Mouse (Mus musculus) intestine, embryonic 15.5 days (tissue): ENCODE results near the gene Fsd1l. TPM values are rescaled to one million over a fixed set of nuclear protein-coding genes. Genes with fewer than 3 reads are reported as not detected.
A peak's percentile ranks its signal among the peaks of the same experiment; 100 is the strongest.

Experiments used
- ATAC-seq: fragments of 200-750 bp; cut with Nextera tagmentation; 2 replicates; pipeline ENCODE4 v1.8.0; 2017; ENCODE audit warnings: moderate TSS enrichment, moderate library complexity
- H3K27ac ChIP-seq: fragments of 300-500 bp; sonication (generic); 2 replicates; pipeline ENCODE4 v1.5.1; 2015; ENCODE audit warnings: mild to moderate bottlenecking, inconsistent platforms
- H3K27me3 ChIP-seq: fragments of 300-500 bp; sonication (generic); replicated peaks from 2 replicates; pipeline ENCODE4 v1.6.1; 2015; ENCODE audit warnings: inconsistent platforms
- H3K36me3 ChIP-seq: fragments of 300-500 bp; sonication (generic); 2 replicates; pipeline ENCODE4 v1.6.1; 2015; ENCODE audit warnings: inconsistent platforms
- H3K4me1 ChIP-seq: fragments of 300-500 bp; sonication (generic); replicated peaks from 2 replicates; pipeline ENCODE4 v1.6.1; 2015; ENCODE audit warnings: inconsistent platforms
- H3K4me2 ChIP-seq: fragments of 300-500 bp; sonication (generic); replicated peaks from 2 replicates; pipeline ENCODE4 v1.6.1; 2015; ENCODE audit warnings: mild to moderate bottlenecking, inconsistent platforms
- H3K4me3 ChIP-seq: fragments of 300-500 bp; sonication (generic); replicated peaks from 2 replicates; pipeline ENCODE4 v1.5.1; 2015; ENCODE audit warnings: inconsistent platforms
- H3K9ac ChIP-seq: fragments of 300-500 bp; sonication (generic); 2 replicates; pipeline ENCODE4 v1.6.1; 2015; ENCODE audit warnings: inconsistent platforms
- H3K9me3 ChIP-seq: fragments of 300-500 bp; sonication (generic); 2 replicates; pipeline ENCODE4 v1.6.1; 2016; ENCODE audit warnings: inconsistent platforms
- WGBS: fragments of 180-500 bp; shearing (Covaris S2); methylation state at CpG from one replicate; pipeline ENCODE4 v1.1.7; 2015; 5-methylcytosine and 5-hydroxymethylcytosine counted together
- polyA plus RNA-seq: library from polyadenylated mRNA; unstranded; fragments of >200 nt; fragmentation: Nextera tagmentation; extraction: Ambion mirVana; gene quantifications from 2 replicates; pipeline ENCODE4 v1.2.1, GENCODE M21; 2015

The Fsd1l gene
- polyA plus RNA-seq: 11.9 and 15.0 TPM in 2 replicates

DNA sequence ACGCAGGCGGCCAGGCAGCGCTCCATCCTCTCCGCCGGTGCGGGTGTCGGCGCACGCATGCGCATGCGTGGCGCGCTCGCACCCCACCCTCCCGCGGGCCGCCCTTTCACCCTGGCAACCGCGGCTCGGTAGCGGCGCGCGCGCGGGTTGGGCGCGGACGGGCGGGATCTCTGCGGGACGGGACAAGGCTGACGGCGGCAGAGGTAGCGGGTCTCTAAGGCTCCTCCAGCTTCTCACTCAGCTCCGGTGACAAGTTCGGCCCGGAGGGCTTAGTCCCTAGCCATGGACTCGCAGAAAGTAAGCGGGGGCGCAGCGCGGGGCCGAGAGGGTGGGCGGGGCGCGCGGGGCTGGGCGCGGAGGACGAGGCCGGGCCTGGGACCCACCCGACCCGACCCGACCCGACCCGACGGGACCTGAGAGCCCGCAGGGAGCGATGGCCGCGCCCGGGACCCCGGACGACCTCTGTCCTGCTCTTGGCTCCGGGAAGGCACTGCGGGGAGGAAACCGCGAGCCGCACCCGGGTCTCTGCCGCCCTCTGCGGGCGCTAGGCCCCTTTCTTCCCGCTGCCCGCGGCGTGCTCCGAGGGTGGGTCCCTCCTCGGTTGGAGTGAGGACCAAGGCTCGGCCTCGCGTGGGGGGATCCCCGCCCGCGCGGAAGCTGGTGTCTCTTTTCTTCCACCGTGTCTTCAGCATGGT is at the start of gene Fsd1l:
TSS of gene Fsd1l (plus strand) at position 156 of the 695 bp plus-strand sequence.
- WGBS: under 1% methylated on average over 88 of the region's 88 CpGs
- H3K36me3 ChIP-seq: no peaks in the 10 kb centered on the region
- H3K27me3 ChIP-seq: no peaks in the 10 kb centered on the region
- peaks cover 5% of the 10 kb centered on the region; the same call in 1 of the 2 replicates for H3K4me1 ChIP-seq
- ATAC-seq: peak; percentile 90
- H3K4me2 ChIP-seq: peak within 1 kb of the TSS; percentile 79
- H3K9ac ChIP-seq: peak within 1 kb of the TSS; percentile 68
- H3K27ac ChIP-seq: peak within 1 kb of the TSS; percentile 79
- H3K4me3 ChIP-seq: peak within 1 kb of the TSS; percentile 64
- H3K9me3 ChIP-seq: no peaks in the 10 kb centered on the region

DNA sequence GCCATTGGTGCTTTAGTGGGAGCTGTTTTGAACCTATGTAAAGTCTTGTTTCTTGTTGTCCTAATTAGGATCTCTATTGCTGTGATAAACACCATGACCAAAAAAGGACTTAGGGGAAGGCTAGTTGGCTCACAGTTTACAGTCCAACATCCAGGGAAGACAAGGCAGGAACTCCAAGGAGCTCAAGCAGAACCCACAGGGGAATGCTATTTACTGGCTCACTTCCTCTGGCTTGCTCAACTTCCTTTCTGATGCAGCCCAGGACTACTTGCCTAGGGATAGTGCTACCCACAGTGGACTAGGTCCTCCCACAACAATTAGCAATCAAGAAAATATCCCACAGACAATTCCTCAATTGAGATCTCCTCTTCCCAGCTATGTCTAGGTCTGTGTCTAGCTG is 43.6 kb upstream of the Fsd1l start:
- H3K9ac ChIP-seq: no peak overlapping the region
- H3K4me2 ChIP-seq: no peak overlapping the region
- H3K4me1 ChIP-seq: 0 out of 2 replicates have a peak, but pooled peaks cover 2% of the 10 kb centered on the region
- H3K36me3 ChIP-seq: no peaks in the 10 kb centered on the region
- ATAC-seq: no peak
- no peak overlapping the region for H3K27ac ChIP-seq
- no peaks in the 10 kb centered on the region for H3K9me3 ChIP-seq
- no peaks in the 10 kb centered on the region for H3K27me3 ChIP-seq
- H3K4me3 ChIP-seq: no peak overlapping the region

DNA sequence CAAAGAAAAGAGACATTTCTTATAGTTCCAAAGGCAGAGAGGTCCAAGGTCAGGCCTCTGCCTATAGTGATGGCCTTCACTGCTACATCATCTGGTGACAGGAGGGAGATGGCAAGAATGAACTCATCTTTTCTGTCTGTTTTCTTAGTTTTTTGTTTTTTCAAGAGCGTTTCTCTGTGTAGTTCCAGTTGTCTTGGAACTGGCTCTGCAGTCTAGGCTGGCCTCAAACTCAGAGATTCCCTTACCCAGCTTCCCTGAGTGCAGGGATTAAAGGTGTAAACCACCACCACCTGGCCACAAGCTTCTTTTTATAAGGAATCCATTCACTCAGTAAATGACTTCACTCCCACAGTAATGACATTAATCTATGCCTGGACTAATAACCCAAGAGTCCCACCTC is 42.3 kb upstream of the Fsd1l start:
- H3K9ac ChIP-seq: no peak overlapping the region
- no peak overlapping the region for H3K27ac ChIP-seq
- H3K36me3 ChIP-seq: no peaks in the 10 kb centered on the region
- 0 out of 2 replicates have a peak, but pooled peaks cover 2% of the 10 kb centered on the region for H3K4me1 ChIP-seq
- WGBS: 83% methylated on average over 1 of the region's 1 CpGs
- no peak overlapping the region for H3K4me2 ChIP-seq
- no peak for ATAC-seq
- no peak overlapping the region for H3K4me3 ChIP-seq
- H3K9me3 ChIP-seq: no peaks in the 10 kb centered on the region
- H3K27me3 ChIP-seq: no peaks in the 10 kb centered on the region

DNA sequence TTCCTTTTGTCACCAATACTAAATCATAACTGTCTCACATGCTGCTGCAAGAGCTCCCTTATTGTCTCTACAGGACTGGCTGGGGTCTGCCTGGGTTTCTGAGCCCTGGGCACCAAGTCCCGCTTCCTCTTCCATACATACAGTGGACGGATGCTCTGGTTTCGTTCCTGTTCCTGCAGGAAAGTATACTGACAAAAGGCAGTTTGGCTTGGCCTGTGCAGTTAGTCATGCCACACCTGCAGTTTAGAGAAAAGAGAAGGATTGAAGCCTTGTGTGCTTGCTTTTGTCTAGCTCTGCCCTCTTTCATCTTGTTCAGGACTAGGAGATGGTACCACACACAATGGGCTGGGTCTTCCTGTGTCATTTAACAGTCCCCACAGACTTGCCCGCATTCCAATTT is 41.8 kb upstream of the Fsd1l start:
- Histone ChIP-seq H3K27ac (no peak overlapping the region), H3K4me2 (no peak overlapping the region), H3K9ac (no peak overlapping the region), H3K9me3 (no peaks in the 10 kb centered on the region), H3K4me1 (0 out of 2 replicates have a peak, but pooled peaks cover 2% of the 10 kb centered on the region), H3K27me3 (no peaks in the 10 kb centered on the region), H3K36me3 (no peaks in the 10 kb centered on the region), H3K4me3 (no peak overlapping the region)
- 82% methylated on average over 4 of the region's 4 CpGs for WGBS
- ATAC-seq: no peak

DNA sequence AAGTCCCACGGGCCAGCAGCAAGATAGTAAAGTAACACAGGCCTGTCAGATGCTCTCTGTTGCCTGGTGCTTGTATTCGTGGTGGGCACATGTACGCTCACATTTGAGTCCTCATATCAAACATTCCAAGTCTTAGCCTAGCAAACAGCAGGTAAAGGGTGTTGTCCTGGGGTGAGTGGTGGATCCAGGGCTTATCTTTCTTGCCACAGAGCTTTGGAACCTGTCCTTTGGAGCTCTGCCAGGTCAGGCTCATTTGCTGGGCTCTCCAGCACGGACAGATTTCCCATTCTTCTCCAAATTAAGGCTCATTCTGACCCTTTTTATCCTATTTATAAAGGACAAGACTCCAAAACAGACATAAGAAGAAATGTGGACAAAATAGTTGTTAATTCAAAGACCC is 41.1 kb upstream of the Fsd1l start:
- H3K36me3 ChIP-seq: no peaks in the 10 kb centered on the region
- no peak overlapping the region for H3K4me3 ChIP-seq
- H3K4me2 ChIP-seq: no peak overlapping the region
- no peak overlapping the region for H3K9ac ChIP-seq
- peak; percentile 43 for ATAC-seq
- no peaks in the 10 kb centered on the region for H3K9me3 ChIP-seq
- H3K27me3 ChIP-seq: no peaks in the 10 kb centered on the region
- WGBS: 48% methylated on average over 4 of the region's 4 CpGs
- H3K4me1 ChIP-seq: 0 out of 2 replicates have a peak, but pooled peaks cover 2% of the 10 kb centered on the region
- 0 out of 2 replicates have a peak overlapping the region, but pooled peaks have one; percentile 11 for H3K27ac ChIP-seq

DNA sequence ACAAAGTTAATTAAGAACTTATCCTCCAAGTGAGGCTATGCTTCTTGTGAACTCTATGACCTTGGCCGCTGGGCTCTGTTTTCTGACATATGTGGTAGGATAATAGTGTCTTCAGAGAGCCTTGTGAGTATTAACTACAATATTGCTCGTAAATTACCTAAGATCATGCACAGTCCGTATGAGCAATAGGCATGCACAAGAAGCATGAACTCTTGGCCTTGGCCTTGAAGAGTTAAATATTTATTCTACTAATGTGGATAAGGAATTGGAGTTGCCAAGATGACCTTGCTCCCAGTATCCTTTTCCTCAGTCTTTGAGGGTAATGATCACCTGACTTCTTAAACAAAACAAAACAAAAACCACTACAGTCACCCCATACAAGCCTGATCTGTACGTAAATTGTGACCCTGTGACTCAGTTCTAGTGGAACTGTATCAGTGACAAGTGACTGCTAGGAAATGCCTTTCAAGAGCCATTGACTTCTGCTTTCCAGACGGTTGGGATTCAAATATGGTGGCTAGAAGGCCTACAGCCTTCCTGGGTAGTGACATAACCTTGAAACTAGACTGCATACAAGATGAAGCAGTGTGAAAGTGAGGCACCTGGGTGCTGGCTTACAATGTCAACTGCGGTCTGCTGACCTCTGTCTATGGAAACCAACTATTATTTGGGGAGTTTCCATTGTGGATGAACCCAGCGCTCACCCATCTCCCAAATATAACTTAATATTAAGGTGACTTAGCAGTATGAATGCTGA is 40.4 kb upstream of the Fsd1l start:
- no peak overlapping the region for H3K27ac ChIP-seq
- H3K27me3 ChIP-seq: no peaks in the 10 kb centered on the region
- H3K4me2 ChIP-seq: no peak overlapping the region
- H3K4me1 ChIP-seq: 0 out of 2 replicates have a peak, but pooled peaks cover 2% of the 10 kb centered on the region
- ATAC-seq: no peak
- H3K36me3 ChIP-seq: no peaks in the 10 kb centered on the region
- no peak overlapping the region for H3K4me3 ChIP-seq
- no peaks in the 10 kb centered on the region for H3K9me3 ChIP-seq
- H3K9ac ChIP-seq: no peak overlapping the region
- WGBS: 78% methylated on average over 7 of the region's 7 CpGs

DNA sequence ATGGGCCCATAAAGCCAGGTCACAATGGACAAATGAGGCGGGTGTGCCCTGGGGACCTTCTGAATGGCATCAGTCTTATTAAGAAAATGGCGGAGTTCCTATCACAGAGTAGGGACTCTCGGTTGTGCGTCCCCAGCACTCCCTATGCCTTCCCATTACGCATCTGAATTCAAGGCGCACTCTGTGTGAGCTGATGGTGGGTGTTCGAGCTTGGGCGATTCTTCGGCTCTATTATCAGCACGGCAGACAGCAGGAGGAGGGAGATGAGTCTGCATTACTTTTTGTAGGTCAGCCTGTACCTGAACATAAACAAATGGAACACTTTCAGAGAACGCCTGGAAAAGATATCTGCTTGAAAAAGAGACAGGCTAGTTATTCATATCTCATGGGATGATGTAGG is 39.7 kb upstream of the Fsd1l start:
- no peak overlapping the region for H3K4me2 ChIP-seq
- 81% methylated on average over 11 of the region's 11 CpGs for WGBS
- H3K9ac ChIP-seq: no peak overlapping the region
- no peaks in the 10 kb centered on the region for H3K9me3 ChIP-seq
- no peaks in the 10 kb centered on the region for H3K36me3 ChIP-seq
- H3K4me3 ChIP-seq: no peak overlapping the region
- no peak for ATAC-seq
- 0 out of 2 replicates have a peak, but pooled peaks cover 3% of the 10 kb centered on the region for H3K4me1 ChIP-seq
- H3K27me3 ChIP-seq: no peaks in the 10 kb centered on the region
- H3K27ac ChIP-seq: no peak overlapping the region

DNA sequence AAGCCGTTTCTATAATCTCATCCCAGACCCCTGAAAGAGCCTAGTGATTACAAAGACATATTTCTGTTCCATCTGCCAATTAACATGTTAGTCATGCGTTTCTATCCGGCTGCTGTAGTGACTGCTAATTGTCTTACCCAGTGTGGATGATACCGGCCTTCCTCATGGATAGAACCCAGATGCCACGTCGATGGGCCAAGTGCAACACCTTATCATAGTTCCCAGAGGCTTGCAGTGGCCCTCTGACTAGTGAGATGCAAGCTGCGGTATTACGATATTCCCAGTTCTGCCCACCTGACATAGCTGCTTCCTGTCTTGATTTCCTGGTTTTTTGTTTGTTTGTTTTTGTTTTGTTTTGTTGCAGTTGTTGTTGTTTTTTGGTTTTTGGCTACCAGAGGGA is 39.3 kb upstream of the Fsd1l start:
- H3K36me3 ChIP-seq: no peaks in the 10 kb centered on the region
- ATAC-seq: no peak
- 69% methylated on average over 8 of the region's 8 CpGs for WGBS
- no peak overlapping the region for H3K9ac ChIP-seq
- no peaks in the 10 kb centered on the region for H3K9me3 ChIP-seq
- 0 out of 2 replicates have a peak, but pooled peaks cover 7% of the 10 kb centered on the region for H3K4me1 ChIP-seq
- H3K4me3 ChIP-seq: no peak overlapping the region
- H3K4me2 ChIP-seq: no peak overlapping the region
- H3K27me3 ChIP-seq: no peaks in the 10 kb centered on the region
- no peak overlapping the region for H3K27ac ChIP-seq

DNA sequence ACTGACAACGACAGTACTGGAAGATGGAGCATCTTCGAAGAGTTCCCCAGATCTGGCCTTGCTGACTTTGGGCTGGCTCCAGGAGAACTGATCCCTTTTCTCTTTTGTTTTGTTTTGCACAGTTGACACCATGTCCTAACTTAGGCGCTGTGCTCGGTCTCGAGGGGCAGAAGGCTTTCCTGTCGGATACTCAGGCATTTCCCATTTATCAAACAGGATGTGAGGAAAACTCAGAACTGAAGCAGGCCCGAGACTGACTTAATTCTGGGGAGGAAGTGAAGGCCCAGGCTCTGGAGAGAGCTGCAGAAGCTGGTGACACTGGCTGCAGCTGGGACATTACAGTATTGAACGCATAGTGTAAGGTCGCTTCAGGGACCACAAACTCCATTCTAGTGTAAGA is 38.9 kb upstream of the Fsd1l start:
- ATAC-seq: no peak
- no peak overlapping the region for H3K4me3 ChIP-seq
- peak overlapping the region; percentile 8; the same call in 1 of the 2 replicates for H3K27ac ChIP-seq
- H3K36me3 ChIP-seq: no peaks in the 10 kb centered on the region
- no peak overlapping the region for H3K9ac ChIP-seq
- 56% methylated on average over 9 of the region's 9 CpGs for WGBS
- no peaks in the 10 kb centered on the region for H3K9me3 ChIP-seq
- H3K27me3 ChIP-seq: no peaks in the 10 kb centered on the region
- 0 out of 2 replicates have a peak, but pooled peaks cover 9% of the 10 kb centered on the region for H3K4me1 ChIP-seq
- no peak overlapping the region for H3K4me2 ChIP-seq

DNA sequence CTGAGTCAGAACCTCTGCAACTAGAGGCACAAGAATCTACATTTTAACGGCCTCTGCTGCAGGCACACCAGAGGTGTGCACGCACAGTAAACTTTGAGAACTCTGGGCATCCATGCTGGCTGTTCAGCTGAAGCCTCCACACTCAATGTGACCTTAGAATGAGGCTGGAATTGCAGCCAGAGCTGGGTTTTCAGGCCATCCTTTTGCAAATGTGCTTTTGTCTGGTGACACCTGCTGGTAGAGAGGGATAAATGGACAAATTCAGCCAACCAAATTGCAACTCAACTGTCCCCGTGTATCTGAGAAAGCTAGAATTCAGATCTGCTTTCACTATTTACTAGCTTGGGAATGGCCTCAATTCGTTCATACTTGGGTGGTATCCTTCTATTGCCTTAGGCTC is 37.1 kb upstream of the Fsd1l start:
- Histone ChIP-seq H3K4me3 (no peak overlapping the region), H3K36me3 (no peaks in the 10 kb centered on the region), H3K9me3 (no peaks in the 10 kb centered on the region), H3K9ac (no peak overlapping the region), H3K4me2 (no peak overlapping the region), H3K27ac (no peak overlapping the region), H3K4me1 (0 out of 2 replicates have a peak, but pooled peaks cover 9% of the 10 kb centered on the region), H3K27me3 (no peaks in the 10 kb centered on the region)
- no peak for ATAC-seq
- WGBS: 24% methylated on average over 4 of the region's 4 CpGs

DNA sequence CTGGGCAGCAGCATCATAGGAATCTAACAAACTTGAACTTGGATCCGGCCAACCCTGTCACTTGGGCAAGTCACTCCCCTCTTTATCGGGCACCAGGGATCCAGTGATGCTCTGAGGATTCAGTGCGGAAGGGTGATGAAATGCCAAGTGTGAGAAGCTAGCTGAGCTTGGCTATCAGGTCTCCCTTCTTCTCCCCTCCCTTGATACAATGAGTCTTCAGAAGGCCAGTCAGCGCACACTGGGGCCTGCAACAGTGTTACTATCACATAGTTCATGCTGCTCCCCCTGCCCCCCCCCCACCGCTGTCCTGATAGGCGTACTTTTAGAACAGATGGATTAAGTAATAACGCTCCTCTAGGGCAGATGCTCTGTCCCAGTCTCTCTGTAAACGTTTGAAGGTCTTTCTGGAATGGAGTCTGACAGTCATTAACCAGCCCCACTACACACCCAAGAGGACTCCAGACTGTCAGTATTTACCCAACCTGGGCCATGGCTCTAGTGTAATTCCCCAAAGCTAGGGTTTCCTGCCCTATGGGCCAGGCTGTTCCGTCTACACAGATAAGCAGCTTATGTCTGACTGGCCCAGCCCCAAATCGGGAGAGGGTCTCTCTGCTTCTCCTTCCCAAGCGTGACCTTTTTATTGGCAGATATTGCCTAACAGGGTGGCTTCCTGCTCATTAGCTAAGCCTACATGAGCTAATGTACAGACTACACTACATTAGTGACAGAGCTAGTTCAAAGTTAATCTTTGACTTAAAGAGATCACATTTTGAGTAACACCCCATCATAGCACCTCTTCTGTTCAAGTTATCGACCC is 35.8 kb upstream of the Fsd1l start:
- H3K4me2 ChIP-seq: peak overlapping the region; percentile 25
- H3K27ac ChIP-seq: peak overlapping the region; percentile 66
- ATAC-seq: peak; percentile 94
- no peaks in the 10 kb centered on the region for H3K9me3 ChIP-seq
- no peak overlapping the region for H3K4me3 ChIP-seq
- H3K36me3 ChIP-seq: no peaks in the 10 kb centered on the region
- H3K4me1 ChIP-seq: 0 out of 2 replicates have a peak, but pooled peaks cover 9% of the 10 kb centered on the region
- no peak overlapping the region for H3K9ac ChIP-seq
- no peaks in the 10 kb centered on the region for H3K27me3 ChIP-seq
- 55% methylated on average over 12 of the region's 12 CpGs for WGBS
